Mouse (Mus musculus): Measurements from ENCODE around the gene Pdzd8. TPM values are rescaled to one million over a fixed set of nuclear protein-coding genes. Genes with fewer than 3 reads are reported as not detected.

The Pdzd8 gene
- polyA plus RNA-seq, 1 experiment from 2014 or later = 12.7 TPM

- H3K27me3 ChIP-seq (replicated peaks; ENCODE audit: control insufficient read depth, insufficient read depth, low read length) = no peaks in the 10 kb centered on the region
- H3K9me3 ChIP-seq (ENCODE audit: control insufficient read depth, low read length) = peaks cover 4% of the 10 kb centered on the region; the same call in 1 of the 2 replicates
- H3K27ac ChIP-seq (ENCODE audit: low read depth, low read length) = no peak overlapping the region
- H3K4me2 ChIP-seq = no peak overlapping the region
- no peak overlapping the region for H3K4me3 ChIP-seq (ENCODE audit: low read depth, low read length)
- WGBS = 19% methylated on average over 1 of the region's 1 CpGs
- ATAC-seq (replicated peaks; ENCODE audit: low FRiP score) (no peak), DNase-seq (ENCODE audit: low spot score) (no peak)
- H3K4me1 ChIP-seq (replicated peaks; ENCODE audit: control insufficient read depth, insufficient read depth, low read length) = no peaks in the 10 kb centered on the region; the same call in none of the 2 replicates
- H3K36me3 ChIP-seq (ENCODE audit: control insufficient read depth, insufficient read depth, low read length) = no peaks in the 10 kb centered on the region
- H3K9ac ChIP-seq (ENCODE audit: low read depth, low read length) = no peak overlapping the region
These were observed 34.4 kb upstream of the Pdzd8 start for GRCm38 (mm10) chr19:59379995-59380394.

- no peak for ATAC-seq (replicated peaks; ENCODE audit: low FRiP score)
- Histone ChIP-seq H3K27me3 (replicated peaks; ENCODE audit: control insufficient read depth, insufficient read depth, low read length) (no peaks in the 10 kb centered on the region), H3K4me2 (no peak overlapping the region), H3K9me3 (ENCODE audit: control insufficient read depth, low read length) (peaks cover 4% of the 10 kb centered on the region; the same call in 1 of the 2 replicates), H3K9ac (ENCODE audit: low read depth, low read length) (no peak overlapping the region), H3K4me3 (ENCODE audit: low read depth, low read length) (no peak overlapping the region), H3K36me3 (ENCODE audit: control insufficient read depth, insufficient read depth, low read length) (no peaks in the 10 kb centered on the region), H3K27ac (ENCODE audit: low read depth, low read length) (no peak overlapping the region), H3K4me1 (replicated peaks; ENCODE audit: control insufficient read depth, insufficient read depth, low read length) (no peaks in the 10 kb centered on the region)
- DNase-seq (ENCODE audit: low spot score) = no peak
- WGBS = 74% methylated on average over 2 of the region's 2 CpGs
These were observed 30.9 kb upstream of the Pdzd8 start for GRCm38 (mm10) chr19:59376481-59376880.

GRCm38 (mm10) chr19:59374940-59375339 is 29.4 kb upstream of the Pdzd8 start:
- no peak overlapping the region for H3K9ac ChIP-seq (ENCODE audit: low read depth, low read length)
- H3K4me1 ChIP-seq (replicated peaks; ENCODE audit: control insufficient read depth, insufficient read depth, low read length) = no peaks in the 10 kb centered on the region
- 60% methylated on average over 6 of the region's 6 CpGs for WGBS
- no peak overlapping the region for H3K4me3 ChIP-seq (ENCODE audit: low read depth, low read length)
- no peak overlapping the region for H3K4me2 ChIP-seq
- no peak overlapping the region for H3K27ac ChIP-seq (ENCODE audit: low read depth, low read length)
- no peaks in the 10 kb centered on the region for H3K36me3 ChIP-seq (ENCODE audit: control insufficient read depth, insufficient read depth, low read length)
- DNase-seq (ENCODE audit: low spot score) (no peak), ATAC-seq (replicated peaks; ENCODE audit: low FRiP score) (no peak)
- H3K27me3 ChIP-seq (replicated peaks; ENCODE audit: control insufficient read depth, insufficient read depth, low read length) = no peaks in the 10 kb centered on the region
- peaks cover 4% of the 10 kb centered on the region; the same call in 1 of the 2 replicates for H3K9me3 ChIP-seq (ENCODE audit: control insufficient read depth, low read length)

- WGBS = 54% methylated on average over 4 of the region's 4 CpGs
- DNase-seq (ENCODE audit: low spot score) = no peak
- H3K27me3 ChIP-seq (replicated peaks; ENCODE audit: control insufficient read depth, insufficient read depth, low read length) = no peaks in the 10 kb centered on the region
- no peaks in the 10 kb centered on the region for H3K36me3 ChIP-seq (ENCODE audit: control insufficient read depth, insufficient read depth, low read length)
- ATAC-seq (replicated peaks; ENCODE audit: low FRiP score) = no peak
- no peaks in the 10 kb centered on the region for H3K4me1 ChIP-seq (replicated peaks; ENCODE audit: control insufficient read depth, insufficient read depth, low read length)
- H3K27ac ChIP-seq (ENCODE audit: low read depth, low read length) = no peak overlapping the region
- H3K4me3 ChIP-seq (ENCODE audit: low read depth, low read length) = no peak overlapping the region
- H3K9me3 ChIP-seq (ENCODE audit: control insufficient read depth, low read length) = peaks cover 4% of the 10 kb centered on the region; the same call in 1 of the 2 replicates
- no peak overlapping the region for H3K9ac ChIP-seq (ENCODE audit: low read depth, low read length)
- no peak overlapping the region for H3K4me2 ChIP-seq
These were observed 27.3 kb upstream of the Pdzd8 start for GRCm38 (mm10) chr19:59372928-59373327.

GRCm38 (mm10) chr19:59371016-59371415 is 25.4 kb upstream of the Pdzd8 start:
- ATAC-seq (replicated peaks; ENCODE audit: low FRiP score) = no peak
- DNase-seq (ENCODE audit: low spot score) = no peak
- no peak overlapping the region for H3K4me2 ChIP-seq
- H3K27ac ChIP-seq (ENCODE audit: low read depth, low read length) = no peak overlapping the region
- no peak overlapping the region for H3K4me3 ChIP-seq (ENCODE audit: low read depth, low read length)
- H3K9me3 ChIP-seq (ENCODE audit: control insufficient read depth, low read length) = peaks cover 4% of the 10 kb centered on the region; the same call in 1 of the 2 replicates
- WGBS = 66% methylated on average over 4 of the region's 4 CpGs
- H3K4me1 ChIP-seq (replicated peaks; ENCODE audit: control insufficient read depth, insufficient read depth, low read length) = no peaks in the 10 kb centered on the region
- no peaks in the 10 kb centered on the region for H3K27me3 ChIP-seq (replicated peaks; ENCODE audit: control insufficient read depth, insufficient read depth, low read length)
- H3K9ac ChIP-seq (ENCODE audit: low read depth, low read length) = no peak overlapping the region
- no peaks in the 10 kb centered on the region for H3K36me3 ChIP-seq (ENCODE audit: control insufficient read depth, insufficient read depth, low read length)

GRCm38 (mm10) chr19:59367892-59368291 is 22.3 kb upstream of the Pdzd8 start:
- H3K27me3 ChIP-seq (replicated peaks; ENCODE audit: control insufficient read depth, insufficient read depth, low read length) = no peaks in the 10 kb centered on the region
- ATAC-seq (replicated peaks; ENCODE audit: low FRiP score) = no peak

GRCm38 (mm10) chr19:59366724-59367123 is 21.1 kb upstream of the Pdzd8 start:
- Histone ChIP-seq H3K9ac (ENCODE audit: low read depth, low read length) (no peak overlapping the region), H3K27ac (ENCODE audit: low read depth, low read length) (no peak overlapping the region), H3K27me3 (replicated peaks; ENCODE audit: control insufficient read depth, insufficient read depth, low read length) (no peaks in the 10 kb centered on the region), H3K4me3 (ENCODE audit: low read depth, low read length) (no peak overlapping the region), H3K36me3 (ENCODE audit: control insufficient read depth, insufficient read depth, low read length) (no peaks in the 10 kb centered on the region), H3K4me2 (no peak overlapping the region), H3K4me1 (replicated peaks; ENCODE audit: control insufficient read depth, insufficient read depth, low read length) (peaks cover 16% of the 10 kb centered on the region), H3K9me3 (ENCODE audit: control insufficient read depth, low read length) (no peaks in the 10 kb centered on the region)
- ATAC-seq (replicated peaks; ENCODE audit: low FRiP score) (no peak), DNase-seq (ENCODE audit: low spot score) (no peak)
- WGBS = 76% methylated on average over 3 of the region's 3 CpGs

More at GRCm38 (mm10) chr19:59367892-59368291, 22.3 kb upstream of the Pdzd8 start:
- 79% methylated on average over 4 of the region's 4 CpGs for WGBS
- no peak overlapping the region for H3K4me2 ChIP-seq
- H3K27ac ChIP-seq (ENCODE audit: low read depth, low read length) = no peak overlapping the region
- peak overlapping the region; percentile 20; the same call in 1 of the 2 replicates for H3K9ac ChIP-seq (ENCODE audit: low read depth, low read length)
- no peak overlapping the region for H3K4me3 ChIP-seq (ENCODE audit: low read depth, low read length)
- H3K4me1 ChIP-seq (replicated peaks; ENCODE audit: control insufficient read depth, insufficient read depth, low read length) = peaks cover 12% of the 10 kb centered on the region
- H3K36me3 ChIP-seq (ENCODE audit: control insufficient read depth, insufficient read depth, low read length) = no peaks in the 10 kb centered on the region
- DNase-seq (ENCODE audit: low spot score) = no peak
- H3K9me3 ChIP-seq (ENCODE audit: control insufficient read depth, low read length) = no peaks in the 10 kb centered on the region

- H3K9ac ChIP-seq (ENCODE audit: low read depth, low read length) = no peak overlapping the region
- H3K27me3 ChIP-seq (replicated peaks; ENCODE audit: control insufficient read depth, insufficient read depth, low read length) = no peaks in the 10 kb centered on the region
- no peak overlapping the region; the same call in 1 of the 2 replicates for H3K4me2 ChIP-seq
- H3K4me3 ChIP-seq (ENCODE audit: low read depth, low read length) = no peak overlapping the region
- H3K9me3 ChIP-seq (ENCODE audit: control insufficient read depth, low read length) = no peaks in the 10 kb centered on the region
- peaks cover 38% of the 10 kb centered on the region for H3K4me1 ChIP-seq (replicated peaks; ENCODE audit: control insufficient read depth, insufficient read depth, low read length)
- no peak overlapping the region for H3K27ac ChIP-seq (ENCODE audit: low read depth, low read length)
- DNase-seq (ENCODE audit: low spot score) (no peak), ATAC-seq (replicated peaks; ENCODE audit: low FRiP score) (0 out of 2 replicates have a peak, but pooled peaks have one; percentile 18)
- no peaks in the 10 kb centered on the region for H3K36me3 ChIP-seq (ENCODE audit: control insufficient read depth, insufficient read depth, low read length)
- WGBS = 54% methylated on average over 3 of the region's 3 CpGs
These were observed 18.1 kb upstream of the Pdzd8 start for GRCm38 (mm10) chr19:59363666-59364065.

GRCm38 (mm10) chr19:59362646-59363045 is 17.1 kb upstream of the Pdzd8 start:
- Histone ChIP-seq H3K27ac (ENCODE audit: low read depth, low read length) (no peak overlapping the region), H3K4me1 (replicated peaks; ENCODE audit: control insufficient read depth, insufficient read depth, low read length) (peaks cover 38% of the 10 kb centered on the region)
- WGBS = 75% methylated on average over 6 of the region's 6 CpGs

More at GRCm38 (mm10) chr19:59362646-59363045, 17.1 kb upstream of the Pdzd8 start:
- Histone ChIP-seq H3K36me3 (ENCODE audit: control insufficient read depth, insufficient read depth, low read length) (no peaks in the 10 kb centered on the region), H3K4me2 (no peak overlapping the region), H3K9ac (ENCODE audit: low read depth, low read length) (no peak overlapping the region), H3K27me3 (replicated peaks; ENCODE audit: control insufficient read depth, insufficient read depth, low read length) (no peaks in the 10 kb centered on the region), H3K9me3 (ENCODE audit: control insufficient read depth, low read length) (no peaks in the 10 kb centered on the region), H3K4me3 (ENCODE audit: low read depth, low read length) (no peak overlapping the region)
- ATAC-seq (replicated peaks; ENCODE audit: low FRiP score) = no peak
- no peak for DNase-seq (ENCODE audit: low spot score)

Measured in liver, embryonic 11.5 days (tissue).